Mouse (Mus musculus) adrenal gland (tissue): ENCODE data around the gene Sgsh.

Source experiments
- intact Hi-C: fragments of 180-260 bp; cut with DNase I; formaldehyde crosslinking; loops from one replicate; pipeline ENCODE4 v1.15.1; 2025

Gene Sgsh

GRCm38 (mm10) chr11:119378551-119378950 lies 23.2 kb upstream of the Sgsh start:
- intact Hi-C loops, result no loop called here

- intact Hi-C loops, result no loop called here
Measured at GRCm38 (mm10) chr11:119377326-119377725, 22.0 kb upstream of the Sgsh start.

GRCm38 (mm10) chr11:119375425-119375824 lies 20.1 kb upstream of the Sgsh start:
- intact Hi-C loops, result no loop called here

- intact Hi-C loops, result loop anchor here (2.0 to 5.0 kb wide), 3 partner anchors 25 to 56 kb away; partner anchors contain the start of gene Card14
Measured at GRCm38 (mm10) chr11:119363534-119364145, 8.3 kb upstream of the Sgsh start.

GRCm38 (mm10) chr11:119362769-119363533 lies 7.6 kb upstream of the Sgsh start:
- intact Hi-C loops, result loop anchor here (2.0 to 5.0 kb wide), 3 partner anchors 24 to 56 kb away; partner anchors contain the start of gene Card14

- intact Hi-C loops, result loop anchor here (5.0 kb wide), 1 partner anchor 33 kb away; the partner anchor contains the start of gene Rnf213
Measured at GRCm38 (mm10) chr11:119359089-119359488, 3.8 kb upstream of the Sgsh start.

- intact Hi-C loops, result loop anchor here (5.0 kb wide), 1 partner anchor 37 kb away; the partner anchor contains the start of gene Rnf213
Measured at GRCm38 (mm10) chr11:119354798-119355442, 416 bp downstream of the Sgsh start.

- intact Hi-C loops, result no loop called here
Measured at GRCm38 (mm10) chr11:119353946-119354345, 1.4 kb downstream of the Sgsh start.

GRCm38 (mm10) chr11:119352113-119352512 lies 3.2 kb downstream of the Sgsh start:
- intact Hi-C loops, result no loop called here

- intact Hi-C loops, result no loop called here
Measured at GRCm38 (mm10) chr11:119347125-119347524, 8.2 kb downstream of the Sgsh start.

- intact Hi-C loops, result no loop called here
Measured at GRCm38 (mm10) chr11:119344865-119345264, 10.5 kb downstream of the Sgsh start.

GRCm38 (mm10) chr11:119344178-119344577 lies 11.2 kb downstream of the Sgsh start:
- intact Hi-C loops, result no loop called here

GRCm38 (mm10) chr11:119339637-119340036 lies 15.7 kb downstream of the Sgsh start:
- intact Hi-C loops, result loop anchor here (2.0 kb wide), 1 partner anchor 23 kb away; no protein-coding TSS in a partner anchor

- intact Hi-C loops, result loop anchor here (2.0 kb wide), 1 partner anchor 24 kb away; no protein-coding TSS in a partner anchor
Measured at GRCm38 (mm10) chr11:119339179-119339578, 16.2 kb downstream of the Sgsh start.

- intact Hi-C loops, result loop anchor here (2.0 kb wide), 1 partner anchor 24 kb away; no protein-coding TSS in a partner anchor
Measured at GRCm38 (mm10) chr11:119338271-119339059, 16.9 kb downstream of the Sgsh start.

- intact Hi-C loops, result no loop called here
Measured at GRCm38 (mm10) chr11:119331970-119332369, 23.4 kb downstream of the Sgsh start.

GRCm38 (mm10) chr11:119330592-119330991 lies 24.7 kb downstream of the Sgsh start:
- intact Hi-C loops, result no loop called here

GRCm38 (mm10) chr11:119325068-119325467 lies 30.3 kb downstream of the Sgsh start:
- intact Hi-C loops, result no loop called here

GRCm38 (mm10) chr11:119322521-119322920 lies 32.8 kb downstream of the Sgsh start:
- intact Hi-C loops, result no loop called here

- intact Hi-C loops, result no loop called here
Measured at GRCm38 (mm10) chr11:119316720-119317119, 38.6 kb downstream of the Sgsh start.
